Mouse (Mus musculus) ES-CJ7 (cell line): ENCODE measurements at regions not wholly inside any gene's neighbourhood (a gene's known extent, or its start where the extent isn't known, plus 50 kb on each side); places are given as distances from the start of the nearest gene placed in this dataset.

Experiments used
- DNase-seq: peaks from one replicate; pipeline ENCODE4 v3.0.0; 2011; ENCODE audit warnings: low read depth, low spot score

DNA sequence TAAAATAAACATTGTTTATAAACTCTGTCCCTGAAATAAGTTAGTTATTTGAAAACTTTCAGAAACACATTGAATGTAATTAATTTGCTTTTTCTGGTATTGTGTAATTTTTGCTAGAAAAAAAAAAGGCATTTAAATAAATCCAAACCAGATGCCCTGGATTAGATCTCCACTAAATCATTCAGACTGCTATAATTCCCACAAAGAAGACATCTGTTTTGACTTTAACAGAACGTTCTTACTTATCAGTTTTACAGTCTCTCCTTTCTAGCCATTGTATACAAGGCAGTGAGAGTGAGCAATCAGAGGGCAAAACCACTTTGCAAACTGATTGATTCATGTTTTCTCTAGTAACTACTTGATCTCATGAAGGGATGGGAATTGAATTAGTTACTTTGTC lies 478.8 kb downstream of the Slitrk6 start:
- no peak for DNase-seq

DNA sequence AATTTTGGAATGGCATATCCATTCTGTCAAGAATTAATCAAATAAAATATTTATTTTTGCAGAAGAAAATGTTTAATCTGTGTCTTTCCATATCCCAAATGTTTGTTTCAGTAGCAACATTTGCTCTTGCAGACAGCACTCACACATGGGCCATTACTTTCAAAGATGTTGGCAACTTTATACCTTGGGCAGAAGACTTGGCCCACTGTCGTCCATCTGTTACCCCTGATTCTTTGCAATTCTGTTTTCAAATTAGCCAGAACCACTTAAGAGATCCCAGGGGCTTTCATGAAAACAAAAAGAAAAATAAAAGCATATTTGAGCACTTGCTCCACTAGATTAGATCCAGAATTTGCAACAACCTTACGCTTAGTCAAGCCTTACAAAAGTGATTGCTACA lies 483.7 kb downstream of the Slitrk6 start:
- DNase-seq = no peak

DNA sequence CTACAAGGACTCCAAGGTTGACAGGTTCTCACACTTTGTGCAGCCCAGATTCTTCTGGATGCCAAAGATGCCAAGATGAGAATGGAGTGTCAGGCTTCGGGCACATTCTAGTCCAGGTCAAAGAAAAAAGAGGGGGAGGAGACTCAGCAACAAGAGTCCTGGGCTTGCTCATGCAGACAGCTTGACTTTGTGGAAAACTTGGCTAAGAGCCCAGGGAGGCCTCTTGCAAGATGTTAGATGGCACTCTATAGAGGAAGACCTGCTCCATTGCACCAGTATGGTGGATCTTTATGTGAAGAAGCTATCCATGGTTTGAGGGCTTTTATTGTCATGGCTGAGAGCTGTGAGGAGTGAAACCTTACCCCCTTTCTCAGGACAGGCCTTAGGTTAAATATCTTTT lies 510.5 kb downstream of the Slitrk6 start:
- DNase-seq = no peak

DNA sequence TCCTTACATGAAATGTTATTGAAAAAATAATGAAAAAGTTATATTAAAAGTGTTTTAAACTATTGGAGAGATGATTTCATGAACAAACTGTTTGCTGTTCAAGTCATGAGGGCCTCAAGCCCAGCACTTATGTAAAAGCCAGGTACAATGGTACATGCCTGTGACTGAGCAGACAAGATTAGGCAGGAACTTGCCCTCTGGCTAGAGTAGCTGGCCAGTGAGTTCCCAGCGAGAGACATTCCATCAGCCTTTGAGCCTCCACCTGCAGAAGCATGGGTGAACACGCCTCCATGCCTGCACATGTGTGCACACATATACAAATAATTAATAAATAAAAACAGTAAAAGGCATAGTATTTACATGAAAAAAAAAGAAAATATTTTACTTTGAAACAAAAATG lies 511.4 kb downstream of the Slitrk6 start:
- no peak for DNase-seq

DNA sequence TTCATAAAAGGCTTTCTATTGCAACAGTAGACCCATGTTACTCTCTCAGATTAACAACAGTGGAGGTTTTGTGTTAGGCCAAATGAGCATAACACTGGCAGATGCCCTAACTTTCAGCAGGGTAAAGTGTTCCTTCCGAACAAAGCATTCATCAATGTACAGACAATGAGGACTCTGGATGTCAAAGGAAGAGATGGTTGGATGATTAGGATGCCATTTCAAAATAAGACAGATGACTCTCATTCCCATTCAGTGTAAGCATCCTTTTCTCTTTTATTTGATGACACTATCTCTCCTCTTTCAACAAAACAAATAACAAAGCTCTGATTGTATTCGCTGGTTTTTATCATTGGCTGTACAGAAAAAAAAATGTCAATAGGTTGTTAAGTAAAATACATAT lies 516.1 kb downstream of the Slitrk6 start:
- DNase-seq = no peak

DNA sequence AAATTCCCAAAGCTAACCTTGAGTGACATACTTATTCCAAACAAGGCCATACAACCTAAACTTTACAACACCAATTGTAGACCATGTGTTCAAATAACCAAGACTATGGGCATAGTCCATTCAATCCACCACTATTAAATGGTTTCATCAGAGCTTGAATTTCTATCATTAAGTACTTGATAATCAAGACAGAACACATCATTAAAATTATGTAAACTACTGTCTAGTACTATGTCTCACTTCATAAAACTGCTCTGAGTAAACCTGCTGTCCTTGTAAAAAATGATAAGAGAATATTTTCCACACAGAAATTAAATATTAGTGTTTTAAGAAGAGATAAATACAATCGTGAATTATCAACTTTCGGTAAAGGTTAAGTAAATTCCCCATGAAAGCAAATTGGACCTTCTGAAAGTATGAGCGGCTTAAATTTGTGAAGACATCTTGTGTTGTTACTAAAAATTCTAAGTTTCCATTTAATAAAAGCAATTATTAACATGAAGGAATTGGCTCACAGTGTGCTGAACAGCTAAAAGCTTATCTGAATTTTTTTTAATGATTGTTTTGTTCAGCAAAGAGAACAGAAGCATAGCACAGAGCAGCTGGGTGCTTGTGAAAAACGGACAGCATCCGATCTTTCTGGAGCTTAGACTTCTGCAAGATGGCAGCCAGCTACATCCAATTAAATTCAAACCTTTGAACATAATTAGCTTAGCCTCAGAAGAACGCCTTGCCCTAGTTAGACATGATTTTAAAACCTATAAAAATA lies 530.1 kb downstream of the Slitrk6 start:
- DNase-seq = no peak

DNA sequence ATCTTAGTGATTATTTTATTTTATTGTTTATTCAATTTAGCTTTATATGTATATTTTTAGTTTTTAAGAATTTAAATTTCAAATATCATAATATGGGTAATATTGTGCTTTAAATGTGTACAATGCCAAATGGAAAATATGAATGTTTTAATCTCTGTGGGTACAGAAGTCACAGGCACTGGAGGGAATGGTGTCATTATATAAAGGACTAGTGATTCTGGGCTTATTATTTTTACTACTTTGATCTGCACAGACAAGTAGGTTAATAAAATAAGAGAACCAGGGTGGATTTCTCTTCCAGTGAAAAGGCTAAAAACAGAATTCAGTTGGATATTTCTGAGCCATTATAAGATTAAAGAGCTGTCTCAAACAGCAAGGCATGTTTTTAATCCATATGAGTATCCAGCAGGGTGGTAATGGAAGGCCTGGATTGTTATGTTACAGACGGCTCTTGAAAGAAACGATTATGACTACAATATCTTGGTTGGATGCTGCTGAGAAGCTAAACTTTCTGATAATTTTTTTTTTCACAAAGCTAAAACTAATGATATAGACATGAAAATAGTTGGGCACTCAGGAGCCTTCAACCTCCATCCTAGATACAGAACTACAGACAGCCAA lies 563.9 kb downstream of the Slitrk6 start:
- DNase-seq = no peak

DNA sequence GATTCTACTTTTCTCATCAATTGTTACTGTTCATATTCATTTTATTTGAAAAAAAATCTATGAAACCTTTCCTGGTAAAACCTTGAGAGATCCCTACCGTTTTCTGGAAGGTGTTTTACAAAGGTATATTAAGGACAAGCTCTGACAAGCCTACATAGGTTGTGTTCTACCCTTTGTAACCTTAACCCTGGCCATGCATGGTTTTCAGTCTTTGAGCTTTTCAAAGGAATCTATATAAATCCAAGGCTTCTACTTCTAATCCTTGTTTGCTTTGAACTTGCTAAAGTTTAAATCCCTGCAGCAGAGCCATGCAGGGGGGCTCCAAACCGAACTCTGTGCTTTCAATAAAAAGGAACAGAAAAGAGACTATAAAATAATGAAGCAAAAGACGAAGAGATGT lies 564.5 kb downstream of the Slitrk6 start:
- no peak for DNase-seq

DNA sequence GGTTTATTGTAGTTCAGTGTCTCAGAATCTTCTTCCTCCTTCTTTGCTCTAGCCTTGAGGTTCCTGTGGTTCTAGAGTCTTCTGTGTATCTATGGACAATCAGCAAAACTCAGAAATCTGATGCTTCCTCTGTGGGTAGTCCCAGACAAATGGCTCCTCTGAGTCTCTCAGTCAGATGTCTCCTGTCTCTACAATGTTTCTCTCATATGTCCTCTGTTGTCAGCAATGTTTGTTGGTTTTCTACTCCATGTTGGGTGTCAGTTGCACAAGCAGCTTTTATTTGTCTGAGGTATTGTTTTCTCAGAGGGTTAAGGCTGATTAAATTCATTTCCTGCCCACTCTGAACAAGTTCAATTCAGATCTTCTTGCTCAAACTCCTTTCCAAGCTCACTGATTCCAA lies 575.8 kb downstream of the Slitrk6 start:
- DNase-seq = no peak

DNA sequence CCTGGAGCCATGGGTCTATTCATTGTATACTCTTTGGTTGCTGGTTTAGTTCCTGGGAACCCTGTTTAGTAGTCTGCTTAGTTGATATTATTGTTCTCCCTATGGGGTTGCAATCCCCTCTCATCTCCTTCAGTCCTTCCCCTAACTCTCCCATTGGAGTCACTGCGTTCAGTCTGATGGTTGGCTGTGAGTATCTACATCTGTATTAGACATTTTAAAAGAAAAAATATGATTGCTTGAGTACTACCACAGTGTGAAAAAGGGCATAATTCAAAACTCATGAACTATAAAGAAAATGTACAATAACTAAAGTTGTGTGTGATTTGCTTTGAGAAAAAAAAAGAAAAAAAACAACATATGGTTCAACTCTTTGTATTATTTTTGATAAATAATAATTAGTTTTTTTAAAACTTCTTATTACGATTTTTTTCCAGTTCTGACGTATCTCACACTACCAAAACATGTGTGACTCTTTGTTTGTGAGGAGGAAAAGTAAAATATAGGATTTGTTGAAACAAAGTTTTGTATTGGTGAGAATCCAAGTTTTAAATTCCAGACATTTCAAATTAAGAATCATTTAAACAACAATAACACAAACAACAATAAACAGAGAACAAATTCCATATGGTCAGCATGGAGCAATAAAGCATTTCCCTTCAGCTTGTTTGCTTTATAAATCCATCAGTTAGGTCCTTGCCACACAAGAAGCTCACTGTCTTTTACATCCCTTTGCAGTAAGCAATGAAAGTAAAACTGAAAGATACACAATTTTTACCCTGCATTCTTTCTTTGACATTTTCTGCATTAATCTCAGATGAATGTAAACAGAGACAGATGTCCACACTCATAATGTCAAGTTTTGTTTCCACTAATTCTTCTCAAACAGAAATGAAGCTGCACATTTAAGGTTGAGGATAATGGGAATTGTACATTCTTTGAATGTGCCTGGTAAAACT lies 583.5 kb downstream of the Slitrk6 start:
- DNase-seq = no peak

DNA sequence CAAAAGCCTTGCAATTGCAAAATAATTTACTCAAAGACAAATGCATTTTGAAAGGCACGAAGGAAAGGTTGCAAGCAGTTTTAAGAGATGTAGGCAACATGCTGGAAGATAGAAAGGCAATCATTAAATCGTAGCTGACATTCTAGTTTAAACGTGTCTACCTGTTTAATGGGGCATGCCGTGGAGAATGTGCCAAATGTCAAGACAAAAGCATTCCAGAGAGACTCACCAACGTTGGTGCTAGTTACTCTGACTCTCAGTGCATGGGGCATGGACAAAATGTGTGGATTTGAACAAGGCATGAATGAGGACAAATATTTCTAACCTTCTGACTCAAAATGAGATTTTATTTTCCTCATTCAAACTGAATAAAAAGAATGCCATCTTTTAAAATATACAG lies 586.3 kb downstream of the Slitrk6 start:
- no peak for DNase-seq

DNA sequence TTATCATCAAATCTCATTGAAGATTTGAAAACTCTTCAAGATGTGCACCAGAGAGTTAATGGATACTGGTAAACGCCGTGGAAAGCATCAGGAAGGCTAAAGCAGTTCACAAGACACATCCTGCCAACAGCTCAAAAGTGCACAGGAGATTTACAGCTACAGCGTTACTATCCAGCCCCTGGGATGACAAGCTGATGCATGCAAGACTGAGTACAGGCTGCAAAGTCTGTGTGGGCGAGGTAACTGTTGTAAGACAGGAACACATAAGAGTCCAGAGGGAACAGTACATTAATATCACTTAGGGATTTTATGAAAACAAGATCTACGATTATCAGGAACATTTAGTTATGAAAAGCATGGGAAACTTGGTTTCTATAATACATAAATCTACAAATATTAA lies 626.7 kb downstream of the Slitrk6 start:
- DNase-seq = no peak

DNA sequence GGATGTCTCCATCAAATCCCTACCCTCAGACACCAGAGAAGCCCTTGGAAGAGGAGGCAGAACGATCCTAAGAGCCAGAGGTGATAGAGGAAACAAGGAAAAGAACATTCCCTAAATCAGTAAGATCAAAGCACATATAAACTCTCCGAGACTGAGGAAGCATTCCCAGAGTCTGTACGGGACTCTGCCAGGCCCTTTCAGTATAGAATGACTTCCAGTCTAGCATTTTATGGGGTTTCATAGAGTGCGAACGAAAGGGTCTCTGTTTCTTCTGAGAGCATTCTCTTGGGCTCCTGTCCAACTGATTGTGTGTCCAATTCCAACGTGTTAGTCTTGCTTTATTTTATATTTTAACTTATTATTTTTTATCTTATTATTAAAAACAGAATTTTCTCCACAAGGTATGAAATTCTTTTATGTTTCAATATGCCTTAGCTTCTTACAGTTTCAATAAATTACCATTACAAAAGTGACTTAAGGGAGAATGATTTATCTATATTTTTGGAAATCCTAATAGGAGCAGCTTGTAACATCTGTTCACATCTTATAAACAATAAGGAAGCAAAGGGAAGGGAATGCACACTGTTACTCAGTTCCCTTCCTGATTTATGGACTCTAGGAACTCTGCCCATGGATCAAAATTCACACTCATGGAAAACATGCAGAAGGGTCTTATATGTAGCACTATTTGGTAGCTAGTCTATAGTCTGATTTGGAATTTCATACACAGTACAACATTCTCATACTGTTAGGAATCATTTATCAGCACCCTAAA lies 628.8 kb downstream of the Slitrk6 start:
- no peak for DNase-seq

DNA sequence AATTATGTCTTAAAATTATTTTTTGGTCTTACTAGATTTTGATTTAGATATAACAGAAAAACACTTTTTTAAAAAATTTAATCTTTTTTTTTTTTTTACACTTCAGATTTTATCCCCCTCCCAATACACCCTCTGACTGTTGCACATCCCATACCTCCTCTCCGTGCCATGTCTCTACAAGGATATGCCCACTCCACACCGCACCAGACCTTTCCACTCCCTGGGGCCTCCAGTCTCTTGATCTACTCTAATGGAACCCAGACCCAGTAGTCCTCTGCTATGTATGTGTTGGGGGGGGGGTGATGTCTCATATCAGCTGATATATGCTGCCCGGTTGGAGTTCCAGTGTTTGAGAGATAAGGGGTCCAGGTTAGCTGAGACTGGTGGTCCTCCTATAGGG lies 632.2 kb downstream of the Slitrk6 start:
- DNase-seq = no peak

DNA sequence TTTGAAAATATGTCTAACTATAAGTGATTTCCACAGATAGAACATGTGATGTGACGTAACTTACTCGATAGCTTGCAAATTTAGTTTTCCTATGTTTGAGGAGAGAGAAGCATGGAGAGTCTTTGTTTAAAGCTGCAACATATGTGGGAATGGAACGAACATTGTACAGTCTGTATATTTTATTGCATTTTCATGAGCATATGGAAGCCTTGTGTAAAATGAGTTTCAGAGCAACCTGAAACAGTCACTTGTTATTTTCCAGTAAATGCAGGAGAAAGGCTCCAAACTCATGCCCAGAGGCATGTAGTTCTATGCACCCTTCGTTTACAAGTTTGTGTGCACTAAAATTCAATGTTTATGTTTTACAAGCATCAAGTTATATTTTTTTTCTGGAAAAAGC lies 639.4 kb downstream of the Slitrk6 start:
- DNase-seq = no peak

DNA sequence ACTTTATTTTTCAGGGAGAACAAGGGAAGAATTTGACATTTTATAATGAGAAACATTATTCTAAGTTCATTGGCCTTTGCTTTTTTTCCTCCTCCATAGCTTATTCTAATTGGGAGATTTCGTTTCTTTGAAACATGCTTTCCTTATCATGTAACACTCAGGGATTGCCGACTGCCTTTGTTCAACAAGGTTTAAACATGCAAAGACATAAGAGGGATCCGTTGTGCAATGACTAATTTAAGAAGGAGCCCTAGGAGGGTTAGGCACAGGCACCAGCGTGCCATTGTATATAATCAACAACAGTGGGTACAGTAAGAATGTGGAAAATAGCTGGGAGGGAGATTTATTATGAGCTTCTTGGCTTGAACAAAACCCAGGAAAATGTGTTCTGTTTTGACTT lies 654.1 kb downstream of the Slitrk6 start:
- no peak for DNase-seq

DNA sequence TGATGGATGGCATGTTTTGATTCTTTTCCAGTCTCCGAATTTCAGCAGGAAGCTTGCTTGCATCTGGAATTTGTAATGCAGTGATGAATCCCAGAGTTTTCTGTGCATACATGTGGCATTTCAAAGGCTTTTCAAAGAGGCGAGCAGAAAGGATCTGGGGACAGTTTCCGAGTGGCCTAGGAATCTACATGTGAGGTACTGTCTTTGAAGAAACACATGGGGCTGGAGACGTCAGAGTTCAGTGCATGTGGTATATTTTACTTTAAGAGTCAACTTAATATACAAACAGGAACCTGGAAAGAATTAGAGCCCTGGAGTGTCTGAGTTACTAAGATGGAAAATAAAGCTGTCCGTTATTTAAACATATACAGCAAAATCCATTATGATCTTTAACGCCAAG lies 676.6 kb downstream of the Slitrk6 start:
- DNase-seq = no peak

DNA sequence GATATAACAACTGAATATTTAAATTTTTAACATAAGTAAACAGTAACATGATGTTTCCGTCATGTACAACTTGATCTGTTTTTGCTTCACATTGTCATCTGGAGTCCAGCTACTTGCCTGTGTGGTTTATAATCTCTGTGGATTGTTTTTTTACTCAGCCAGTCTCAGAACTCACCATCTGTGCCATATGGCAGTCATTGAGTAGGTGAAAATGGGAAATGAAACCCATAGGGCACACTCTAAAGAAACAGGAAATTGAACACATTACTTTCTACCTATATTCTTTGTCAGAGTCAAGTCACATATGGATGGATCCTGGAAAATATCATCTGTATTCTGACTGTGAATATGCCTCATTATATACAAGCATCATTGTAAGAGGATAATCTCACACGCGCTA lies 707.2 kb downstream of the Slitrk6 start:
- DNase-seq = no peak

DNA sequence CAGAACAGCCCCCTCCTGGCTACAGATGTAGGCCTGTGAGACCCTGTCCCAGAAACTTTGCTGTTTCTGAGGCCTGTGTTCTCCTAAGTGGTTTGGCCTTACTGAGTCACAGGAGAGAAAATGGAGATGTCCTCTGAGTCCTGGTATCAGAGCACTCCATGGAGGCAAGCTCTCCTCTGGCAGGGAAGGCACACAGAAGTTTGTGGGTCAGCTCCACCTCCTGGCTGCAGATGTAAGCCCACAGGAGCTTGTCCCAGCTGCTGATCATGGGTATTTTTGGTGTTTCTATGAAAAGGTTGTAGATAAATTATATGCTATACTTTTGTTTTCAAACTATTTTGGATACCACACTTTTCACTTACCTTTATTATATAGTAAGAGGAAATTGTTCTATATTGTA lies 711.7 kb downstream of the Slitrk6 start:
- DNase-seq = no peak

DNA sequence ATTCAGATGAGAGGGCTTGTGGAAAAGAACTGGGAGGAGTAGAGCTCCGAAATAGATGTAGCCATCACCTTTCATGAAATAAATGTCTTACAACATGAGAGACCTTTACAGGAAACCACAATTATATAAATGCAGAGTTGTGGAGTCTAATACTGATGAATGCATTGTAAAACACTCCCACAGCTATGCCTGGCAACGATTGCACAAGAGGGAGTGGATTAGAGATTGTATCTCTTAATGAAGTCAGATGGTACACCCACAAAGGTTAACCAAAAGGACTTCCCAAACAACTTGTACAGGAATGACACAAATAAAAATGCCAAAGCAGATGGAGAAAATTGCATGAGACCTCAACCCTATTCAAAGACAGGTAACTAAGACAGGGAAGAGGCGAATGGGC lies 733.1 kb downstream of the Slitrk6 start:
- DNase-seq = no peak

DNA sequence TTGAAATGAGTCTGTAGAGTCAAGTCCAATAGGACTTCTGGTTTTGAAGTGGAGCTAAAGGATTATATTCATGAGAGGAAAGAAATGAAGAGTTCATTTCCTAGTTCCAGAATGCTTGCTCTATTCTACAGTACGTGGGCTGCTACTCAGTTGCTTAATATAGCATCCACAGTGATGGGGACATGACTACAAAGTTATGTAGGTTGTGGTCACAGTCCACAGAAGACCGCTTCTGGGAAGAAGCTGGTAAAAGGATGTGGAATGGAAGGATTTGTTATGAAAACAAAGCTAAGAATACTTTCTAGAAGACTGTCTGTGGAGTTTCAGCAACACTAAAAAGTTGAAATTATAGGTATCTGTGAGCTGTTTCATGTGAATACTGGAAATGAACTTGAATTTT lies 739.8 kb downstream of the Slitrk6 start:
- DNase-seq = no peak

DNA sequence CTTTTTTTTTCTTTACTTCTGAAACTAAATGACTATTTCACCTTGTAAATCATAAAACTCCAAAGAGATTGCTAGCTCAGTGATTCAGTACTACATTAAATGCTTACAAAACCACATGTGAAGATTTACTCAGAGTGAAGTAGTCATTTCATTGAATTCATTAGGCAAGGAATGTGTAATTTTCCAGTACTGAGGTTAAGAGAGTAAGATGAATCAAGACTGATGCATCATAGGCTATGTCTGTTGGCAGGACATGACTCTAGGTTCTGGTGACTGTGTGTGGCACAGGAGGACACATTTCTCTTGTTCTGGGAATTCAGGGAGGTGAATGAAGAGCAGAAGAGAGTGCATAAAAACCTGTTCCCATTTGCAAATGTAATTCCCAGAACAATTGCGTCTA lies 741.7 kb downstream of the Slitrk6 start:
- no peak for DNase-seq
